Mouse (Mus musculus) megakaryocyte, adult 5-6 weeks (primary cell): ENCODE data around the gene Kcnip3. TPM values are rescaled to one million over a fixed set of nuclear protein-coding genes. Genes with fewer than 3 reads are reported as not detected.

ENCODE experiments used
- ATAC-seq: 2 replicates; pipeline ENCODE4 v1.8.0; 2016; ENCODE audit warnings: mild to moderate bottlenecking, inconsistent platforms; ENCODE audit not compliant: poor library complexity, severe bottlenecking
- total RNA-seq, 2 experiments: library from RNA; stranded (forward) in 1 of 2; stranded (reverse) in 1 of 2; fragments of 153-499, 151-499 nt in 1 of 2; fragments of 221-1000, 200-1000 nt in 1 of 2; gene quantifications; 2 replicates each; pipeline versions ENCODE4 v1.2.3 to v1.2.4; 2015 to 2017

Kcnip3 gene
- total RNA-seq (2015) (3.5 and 3.6 TPM in 2 replicates), total RNA-seq (2017) (0.62 and 2.2 TPM in 2 replicates)

GRCm38 (mm10) chr2:127522006-127522441 is at the start of gene Kcnip3:
TSS of gene Kcnip3 (minus strand) at chr2:127522094.
- no peak for ATAC-seq

GRCm38 (mm10) chr2:127559070-127559966 is 37.4 kb upstream of the Kcnip3 start:
- ATAC-seq, result peak; percentile 94

- ATAC-seq, result no peak
Measured at GRCm38 (mm10) chr2:127551078-127551477, 29.2 kb upstream of the Kcnip3 start.

- no peak for ATAC-seq
Measured at GRCm38 (mm10) chr2:127550446-127550845, 28.6 kb upstream of the Kcnip3 start.

- no peak for ATAC-seq
Measured at GRCm38 (mm10) chr2:127549711-127550110, 27.8 kb upstream of the Kcnip3 start.

- no peak for ATAC-seq
Measured at GRCm38 (mm10) chr2:127548342-127549074, 26.6 kb upstream of the Kcnip3 start.

- ATAC-seq, result no peak
Measured at GRCm38 (mm10) chr2:127541697-127542096, 19.8 kb upstream of the Kcnip3 start.

- no peak for ATAC-seq
Measured at GRCm38 (mm10) chr2:127541185-127541584, 19.3 kb upstream of the Kcnip3 start, which contains the start of gene Prom2. TSS of gene Prom2 (minus strand) at chr2:127541467.

GRCm38 (mm10) chr2:127539494-127539893 is 17.6 kb upstream of the Kcnip3 start:
- ATAC-seq, result no peak

GRCm38 (mm10) chr2:127537548-127537947 is 15.7 kb upstream of the Kcnip3 start:
- ATAC-seq, result no peak

GRCm38 (mm10) chr2:127535363-127535762 is 13.5 kb upstream of the Kcnip3 start:
- ATAC-seq, result no peak

GRCm38 (mm10) chr2:127532379-127532778 is 10.5 kb upstream of the Kcnip3 start:
- ATAC-seq, result no peak

- no peak for ATAC-seq
Measured at GRCm38 (mm10) chr2:127531592-127531991, 9.7 kb upstream of the Kcnip3 start.

GRCm38 (mm10) chr2:127530418-127530817 is 8.5 kb upstream of the Kcnip3 start:
- no peak for ATAC-seq

- no peak for ATAC-seq
Measured at GRCm38 (mm10) chr2:127525004-127525775, 3.3 kb upstream of the Kcnip3 start.

GRCm38 (mm10) chr2:127523950-127524729 is 2.2 kb upstream of the Kcnip3 start:
- ATAC-seq, result peak; percentile 58

- no peak for ATAC-seq
Measured at GRCm38 (mm10) chr2:127521172-127522005, 505 bp downstream of the Kcnip3 start.

GRCm38 (mm10) chr2:127520123-127520522 is 1.8 kb downstream of the Kcnip3 start:
- no peak for ATAC-seq

GRCm38 (mm10) chr2:127519308-127519707 is 2.6 kb downstream of the Kcnip3 start:
- no peak for ATAC-seq
